Mouse (Mus musculus) G1E (cell line): ENCODE data around the gene Slc38a2.

Experiments
- CTCF ChIP-seq: IDR thresholded peaks from 2 replicates; pipeline ENCODE4 v1.5.1; 2012; ENCODE audit warnings: low read depth, low read length, inconsistent platforms, mixed read lengths
- GATA1 ChIP-seq: IDR thresholded peaks from 2 replicates; pipeline ENCODE4 v1.6.1; 2012; ENCODE audit warnings: borderline replicate concordance, low read length, inconsistent platforms, mixed read lengths
- GATA2 ChIP-seq: IDR thresholded peaks from 2 replicates; pipeline ENCODE4 v1.6.1; 2012; ENCODE audit warnings: low read depth, low read length, inconsistent platforms, borderline replicate concordance
- POLR2AphosphoS5 ChIP-seq: IDR thresholded peaks from 2 replicates; pipeline ENCODE4 v1.6.1; 2012; ENCODE audit warnings: low read depth, low read length, inconsistent platforms; ENCODE audit not compliant: insufficient replicate concordance
- TAL1 ChIP-seq: conservative IDR thresholded peaks from 2 replicates; pipeline ENCODE4 v1.6.1; 2012; ENCODE audit warnings: low read depth, low read length, inconsistent platforms, mixed read lengths

DNA sequence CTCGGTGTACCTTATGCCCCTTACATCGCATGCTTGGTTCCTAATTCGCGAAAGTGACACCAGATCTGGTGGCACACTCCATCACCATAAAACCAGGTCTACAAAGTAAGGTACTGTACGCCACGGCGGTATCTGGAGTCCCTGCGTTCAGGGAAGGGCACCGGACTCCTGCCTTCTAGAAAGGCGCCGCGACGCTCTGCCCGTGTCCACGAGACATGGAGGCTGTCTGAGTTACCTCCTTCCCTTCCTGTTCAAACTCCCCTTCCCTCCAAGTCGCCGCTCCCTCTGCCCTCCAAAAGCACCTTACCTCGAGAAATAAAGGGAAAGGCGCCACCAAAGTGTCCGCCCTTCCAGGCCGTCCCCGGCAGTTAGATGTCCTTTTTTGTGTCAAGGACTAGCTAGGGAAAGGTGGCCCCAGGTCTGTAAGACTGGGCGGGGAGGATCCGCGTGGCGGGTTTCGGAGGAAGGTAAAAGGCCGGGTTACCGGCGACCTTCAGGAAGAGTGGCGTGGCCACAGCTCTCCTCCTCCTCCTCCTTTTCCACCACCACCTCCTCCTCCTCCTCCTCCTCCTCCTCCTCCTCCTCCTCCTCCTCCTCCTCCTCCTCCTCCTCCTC lies 57.6 kb downstream of the Slc38a2 start:
- no peak for TF ChIP-seq CTCF
- no peak for TF ChIP-seq GATA1
- TF ChIP-seq POLR2AphosphoS5 = no peak
- no peak for TF ChIP-seq GATA2
- TF ChIP-seq TAL1 = no peak
